Mouse (Mus musculus) midbrain, embryonic 12.5 days (tissue): ENCODE measurements around the gene Polr2j. TPM values are rescaled to one million over a fixed set of nuclear protein-coding genes. Genes with fewer than 3 reads are reported as not detected.

Experiments used
- ATAC-seq: fragments of 200-750 bp; cut with Nextera tagmentation; 2 replicates; pipeline ENCODE4 v1.8.0; 2017; ENCODE audit warnings: low read depth, moderate TSS enrichment, moderate library complexity; ENCODE audit not compliant: low FRiP score
- H3K27ac ChIP-seq: fragments of 300-500 bp; sonication (generic); replicated peaks from 2 replicates; pipeline ENCODE4 v1.5.1; 2016; ENCODE audit warnings: mild to moderate bottlenecking
- H3K27me3 ChIP-seq: fragments of 300-500 bp; sonication (generic); 2 replicates; pipeline ENCODE4 v1.6.1; 2016; ENCODE audit warnings: mild to moderate bottlenecking
- H3K36me3 ChIP-seq: fragments of 300-500 bp; sonication (generic); 2 replicates; pipeline ENCODE4 v1.6.1; 2016
- H3K4me1 ChIP-seq: fragments of 300-500 bp; sonication (generic); 2 replicates; pipeline ENCODE4 v1.6.1; 2016
- H3K4me2 ChIP-seq: fragments of 300-500 bp; sonication (generic); replicated peaks from 2 replicates; pipeline ENCODE4 v1.6.1; 2016; ENCODE audit warnings: mild to moderate bottlenecking, moderate library complexity
- H3K4me3 ChIP-seq: fragments of 300-500 bp; sonication (generic); 2 replicates; pipeline ENCODE4 v1.5.1; 2016; ENCODE audit warnings: mild to moderate bottlenecking
- H3K9ac ChIP-seq: fragments of 300-500 bp; sonication (generic); replicated peaks from 2 replicates; pipeline ENCODE4 v1.6.1; 2016; ENCODE audit warnings: mild to moderate bottlenecking, moderate library complexity
- H3K9me3 ChIP-seq: fragments of 300-500 bp; sonication (generic); 2 replicates; pipeline ENCODE4 v1.6.1; 2016; ENCODE audit warnings: mild to moderate bottlenecking
- WGBS: fragments of 180-500 bp; shearing (Covaris S2); methylation state at CpG from one replicate; pipeline ENCODE4 v1.1.7; 2016; 5-methylcytosine and 5-hydroxymethylcytosine counted together
- polyA plus RNA-seq: library from polyadenylated mRNA; unstranded; fragments of >200 nt; fragmentation: Nextera tagmentation; extraction: Ambion mirVana; gene quantifications from 2 replicates; pipeline ENCODE4 v1.2.1, GENCODE M21; 2016

Polr2j gene
- 224 and 227 TPM in 2 replicates for polyA plus RNA-seq

GRCm38 (mm10) chr5:136115891-136116783, at the start of gene Polr2j:
Gene Polr2j, plus strand, starts transcription at chr5:136116631.
- peaks cover 24% of the 10 kb centered on the region for H3K4me1 ChIP-seq
- H3K4me3 ChIP-seq, result peak within 1 kb of the TSS; percentile 94
- no peaks in the 10 kb centered on the region for H3K27me3 ChIP-seq
- peaks cover 16% of the 10 kb centered on the region for H3K36me3 ChIP-seq
- WGBS, result 3% methylated on average over 42 of the region's 42 CpGs
- peak within 1 kb of the TSS; percentile 90 for H3K4me2 ChIP-seq
- peak within 1 kb of the TSS; percentile 70 for H3K27ac ChIP-seq
- H3K9ac ChIP-seq, result peak within 1 kb of the TSS; percentile 94
- peak; percentile 95 for ATAC-seq
- H3K9me3 ChIP-seq, result no peaks in the 10 kb centered on the region

- H3K9ac ChIP-seq, result no peak overlapping the region
- H3K36me3 ChIP-seq, result no peaks in the 10 kb centered on the region
- 75% methylated on average over 2 of the region's 2 CpGs for WGBS
- H3K9me3 ChIP-seq, result no peaks in the 10 kb centered on the region
- H3K4me3 ChIP-seq, result no peak overlapping the region
- H3K4me1 ChIP-seq, result no peaks in the 10 kb centered on the region
- H3K27me3 ChIP-seq, result no peaks in the 10 kb centered on the region; the same call in 1 of the 2 replicates
- no peak overlapping the region for H3K4me2 ChIP-seq
- no peak overlapping the region for H3K27ac ChIP-seq
- ATAC-seq, result no peak
Observed at GRCm38 (mm10) chr5:136069411-136069810, 47.0 kb upstream of the Polr2j start.

- no peak overlapping the region for H3K27ac ChIP-seq
- no peak overlapping the region for H3K4me2 ChIP-seq
- WGBS, result 62% methylated on average over 6 of the region's 6 CpGs
- ATAC-seq, result no peak
- no peaks in the 10 kb centered on the region for H3K9me3 ChIP-seq
- no peaks in the 10 kb centered on the region for H3K36me3 ChIP-seq
- no peak overlapping the region for H3K9ac ChIP-seq
- H3K27me3 ChIP-seq, result no peaks in the 10 kb centered on the region; the same call in 1 of the 2 replicates
- H3K4me3 ChIP-seq, result no peak overlapping the region
- no peaks in the 10 kb centered on the region for H3K4me1 ChIP-seq
Observed at GRCm38 (mm10) chr5:136073051-136073450, 43.4 kb upstream of the Polr2j start.

- no peak for ATAC-seq
- H3K36me3 ChIP-seq, result no peaks in the 10 kb centered on the region
- no peaks in the 10 kb centered on the region for H3K4me1 ChIP-seq
- H3K27ac ChIP-seq, result no peak overlapping the region
- H3K4me2 ChIP-seq, result no peak overlapping the region
- no peaks in the 10 kb centered on the region for H3K9me3 ChIP-seq
- no peaks in the 10 kb centered on the region; the same call in 1 of the 2 replicates for H3K27me3 ChIP-seq
- no peak overlapping the region for H3K9ac ChIP-seq
- H3K4me3 ChIP-seq, result no peak overlapping the region
- WGBS, result 67% methylated on average over 11 of the region's 11 CpGs
Observed at GRCm38 (mm10) chr5:136073526-136073925, 42.9 kb upstream of the Polr2j start.

- H3K27ac ChIP-seq, result no peak overlapping the region
- H3K4me1 ChIP-seq, result no peaks in the 10 kb centered on the region
- no peaks in the 10 kb centered on the region; the same call in 1 of the 2 replicates for H3K27me3 ChIP-seq
- H3K9ac ChIP-seq, result no peak overlapping the region
- WGBS, result 92% methylated on average over 5 of the region's 5 CpGs
- no peak overlapping the region for H3K4me2 ChIP-seq
- H3K36me3 ChIP-seq, result no peaks in the 10 kb centered on the region
- H3K9me3 ChIP-seq, result no peaks in the 10 kb centered on the region
- ATAC-seq, result no peak
- no peak overlapping the region for H3K4me3 ChIP-seq
Observed at GRCm38 (mm10) chr5:136075076-136075475, 41.4 kb upstream of the Polr2j start.

- no peak for ATAC-seq
- Histone ChIP-seq H3K27ac (no peak overlapping the region), H3K36me3 (no peaks in the 10 kb centered on the region), H3K9me3 (no peaks in the 10 kb centered on the region), H3K27me3 (no peaks in the 10 kb centered on the region; the same call in 1 of the 2 replicates), H3K9ac (no peak overlapping the region), H3K4me1 (no peaks in the 10 kb centered on the region), H3K4me2 (no peak overlapping the region), H3K4me3 (no peak overlapping the region)
- 69% methylated on average over 7 of the region's 7 CpGs for WGBS
Observed at GRCm38 (mm10) chr5:136076284-136076683, 40.1 kb upstream of the Polr2j start.

GRCm38 (mm10) chr5:136077001-136077550, 39.4 kb upstream of the Polr2j start:
- 87% methylated on average over 9 of the region's 9 CpGs for WGBS
- Histone ChIP-seq H3K4me2 (no peak overlapping the region), H3K4me3 (no peak overlapping the region), H3K27ac (no peak overlapping the region), H3K27me3 (no peaks in the 10 kb centered on the region; the same call in 1 of the 2 replicates), H3K9ac (no peak overlapping the region), H3K4me1 (no peaks in the 10 kb centered on the region), H3K36me3 (no peaks in the 10 kb centered on the region), H3K9me3 (no peaks in the 10 kb centered on the region)
- no peak for ATAC-seq

GRCm38 (mm10) chr5:136078136-136078535, 38.3 kb upstream of the Polr2j start:
- no peaks in the 10 kb centered on the region for H3K36me3 ChIP-seq

GRCm38 (mm10) chr5:136082345-136082744, 34.1 kb upstream of the Polr2j start:
- no peak overlapping the region for H3K4me2 ChIP-seq

More at GRCm38 (mm10) chr5:136078136-136078535, 38.3 kb upstream of the Polr2j start:
- Histone ChIP-seq H3K27ac (no peak overlapping the region), H3K27me3 (peaks cover 3% of the 10 kb centered on the region), H3K4me3 (no peak overlapping the region), H3K4me2 (no peak overlapping the region), H3K9me3 (no peaks in the 10 kb centered on the region), H3K4me1 (no peaks in the 10 kb centered on the region), H3K9ac (no peak overlapping the region)
- WGBS, result 92% methylated on average over 5 of the region's 5 CpGs
- ATAC-seq, result no peak

GRCm38 (mm10) chr5:136083669-136084107, 32.7 kb upstream of the Polr2j start, which contains the start of gene Rasa4:
Gene Rasa4, plus strand, starts transcription at chr5:136083916.
- Histone ChIP-seq H3K36me3 (no peaks in the 10 kb centered on the region), H3K4me2 (peak within 1 kb of the TSS; percentile 90), H3K9me3 (no peaks in the 10 kb centered on the region), H3K27ac (0 out of 2 replicates have a peak within 1 kb of the TSS, but pooled peaks have one; percentile 52), H3K4me3 (peak within 1 kb of the TSS; percentile 58), H3K4me1 (peaks cover 18% of the 10 kb centered on the region), H3K27me3 (peaks cover 23% of the 10 kb centered on the region), H3K9ac (peak within 1 kb of the TSS; percentile 64)
- WGBS, result under 1% methylated on average over 19 of the region's 28 CpGs
- peak; percentile 95 for ATAC-seq

More at GRCm38 (mm10) chr5:136082345-136082744, 34.1 kb upstream of the Polr2j start:
- Histone ChIP-seq H3K4me3 (no peak overlapping the region), H3K9ac (no peak overlapping the region), H3K9me3 (no peaks in the 10 kb centered on the region), H3K27ac (no peak overlapping the region), H3K4me1 (peaks cover 18% of the 10 kb centered on the region), H3K27me3 (peaks cover 23% of the 10 kb centered on the region), H3K36me3 (no peaks in the 10 kb centered on the region)
- 81% methylated on average over 4 of the region's 4 CpGs for WGBS
- ATAC-seq, result no peak

- WGBS, result 1% methylated on average over 23 of the region's 23 CpGs
- H3K9me3 ChIP-seq, result no peaks in the 10 kb centered on the region
- peaks cover 18% of the 10 kb centered on the region for H3K4me1 ChIP-seq
- H3K4me3 ChIP-seq, result peak overlapping the region; percentile 58
- 0 out of 2 replicates have a peak overlapping the region, but pooled peaks have one; percentile 52 for H3K27ac ChIP-seq
- peak; percentile 25; the same call in 1 of the 2 replicates for ATAC-seq
- H3K27me3 ChIP-seq, result peaks cover 23% of the 10 kb centered on the region
- no peaks in the 10 kb centered on the region for H3K36me3 ChIP-seq
- H3K9ac ChIP-seq, result peak overlapping the region; percentile 64
- peak overlapping the region; percentile 90 for H3K4me2 ChIP-seq
Observed at GRCm38 (mm10) chr5:136084144-136084881, 32.1 kb upstream of the Polr2j start.
